Mouse (Mus musculus): ENCODE results near the gene Cacna1a. TPM values are rescaled to one million over a fixed set of nuclear protein-coding genes. Genes with fewer than 3 reads are reported as not detected.
"Not testable (repeated sequence)": the region's sequence is repeated elsewhere in the genome, so short reads cannot be mapped to it uniquely, and the experiment has no call there.

Gene Cacna1a
- total RNA-seq, 2 experiments from 2014 or later: 230 to 263 TPM

GRCm38 (mm10) chr8:84458853-84459252 is 70.6 kb downstream of the Cacna1a start:
- DNase-seq (ENCODE audit: low spot score in 2 of 2): peak in 1 of 2 experiments; percentile 76
- intact Hi-C loops (cut with DNase I): no loop called here

- peak; percentile 50 to 78 for DNase-seq (ENCODE audit: low spot score in 2 of 2)
- intact Hi-C loops (cut with DNase I): no loop called here
These were observed 71.0 kb downstream of the Cacna1a start for GRCm38 (mm10) chr8:84459276-84459675.

GRCm38 (mm10) chr8:84460698-84461097 is 72.5 kb downstream of the Cacna1a start:
- no peak for DNase-seq (ENCODE audit: low spot score in 2 of 2)
- intact Hi-C loops (cut with DNase I): no loop called here

- DNase-seq (ENCODE audit: low spot score in 2 of 2): peak in 1 of 2 experiments; percentile 62
- intact Hi-C loops (cut with DNase I): no loop called here
These were observed 78.7 kb downstream of the Cacna1a start for GRCm38 (mm10) chr8:84466932-84467331.

GRCm38 (mm10) chr8:84469076-84469475 is 80.8 kb downstream of the Cacna1a start:
- intact Hi-C loops (cut with DNase I): no loop called here
- peak in 1 of 2 experiments; percentile 64 for DNase-seq (ENCODE audit: low spot score in 2 of 2)

- intact Hi-C loops (cut with DNase I): no loop called here
- DNase-seq (ENCODE audit: low spot score in 2 of 2): no peak
These were observed 83.2 kb downstream of the Cacna1a start for GRCm38 (mm10) chr8:84471271-84471995.

- no peak for DNase-seq (ENCODE audit: low spot score in 2 of 2)
- intact Hi-C loops (cut with DNase I): no loop called here
These were observed 86.2 kb downstream of the Cacna1a start for GRCm38 (mm10) chr8:84474456-84474855.

- DNase-seq (ENCODE audit: low spot score in 2 of 2): peak in 1 of 2 experiments; percentile 72
- intact Hi-C loops (cut with DNase I): loop anchor here (5.0 kb wide), 1 partner anchor 45 kb away; no protein-coding TSS in a partner anchor
These were observed 89.1 kb downstream of the Cacna1a start for GRCm38 (mm10) chr8:84477341-84477740.

GRCm38 (mm10) chr8:84483004-84483403 is 94.8 kb downstream of the Cacna1a start:
- no peak for DNase-seq (ENCODE audit: low spot score in 2 of 2)
- intact Hi-C loops (cut with DNase I): no loop called here

- no peak for DNase-seq (ENCODE audit: low spot score in 2 of 2)
- intact Hi-C loops (cut with DNase I): no loop called here
These were observed 97.1 kb downstream of the Cacna1a start for GRCm38 (mm10) chr8:84485366-84485765.

GRCm38 (mm10) chr8:84485864-84486263 is 97.6 kb downstream of the Cacna1a start:
- intact Hi-C loops (cut with DNase I): no loop called here
- no peak for DNase-seq (ENCODE audit: low spot score in 2 of 2)

- intact Hi-C loops (cut with DNase I): no loop called here
- no peak for DNase-seq (ENCODE audit: low spot score in 2 of 2)
These were observed 101.0 kb downstream of the Cacna1a start for GRCm38 (mm10) chr8:84489223-84489622.

GRCm38 (mm10) chr8:84494541-84495084 is 106.4 kb downstream of the Cacna1a start:
- intact Hi-C loops (cut with DNase I): loop anchor here (2.0 kb wide), 1 partner anchor 26 kb away; no protein-coding TSS in a partner anchor
- peak; percentile 93 to 98 for DNase-seq (ENCODE audit: low spot score in 2 of 2)

GRCm38 (mm10) chr8:84501181-84501580 is 112.9 kb downstream of the Cacna1a start:
- intact Hi-C loops (cut with DNase I): no loop called here
- no peak for DNase-seq (ENCODE audit: low spot score in 2 of 2)

- peak in 1 of 2 experiments; percentile 69 for DNase-seq (ENCODE audit: low spot score in 2 of 2)
- intact Hi-C loops (cut with DNase I): no loop called here
These were observed 113.5 kb downstream of the Cacna1a start for GRCm38 (mm10) chr8:84501671-84502308.

GRCm38 (mm10) chr8:84502638-84503037 is 114.4 kb downstream of the Cacna1a start:
- DNase-seq (ENCODE audit: low spot score in 2 of 2): no peak

GRCm38 (mm10) chr8:84507220-84507619 is 119.0 kb downstream of the Cacna1a start:
- intact Hi-C loops (cut with DNase I): no loop called here
- DNase-seq (ENCODE audit: low spot score in 2 of 2): no peak

More at GRCm38 (mm10) chr8:84502638-84503037, 114.4 kb downstream of the Cacna1a start:
- intact Hi-C loops (cut with DNase I): no loop called here

- DNase-seq (ENCODE audit: low spot score in 2 of 2): peak in 1 of 2 experiments; percentile 44
- intact Hi-C loops (cut with DNase I): not testable (repeated sequence)
These were observed 121.5 kb downstream of the Cacna1a start for GRCm38 (mm10) chr8:84509764-84510163.

- intact Hi-C loops (cut with DNase I): loop anchor here (2.0 kb wide), 1 partner anchor 149 kb away; no protein-coding TSS in a partner anchor
- peak in 1 of 2 experiments; percentile 72 for DNase-seq (ENCODE audit: low spot score in 2 of 2)
These were observed 123.4 kb downstream of the Cacna1a start for GRCm38 (mm10) chr8:84511621-84512020.

- DNase-seq (ENCODE audit: low spot score in 2 of 2): peak in 1 of 2 experiments; percentile 54
- intact Hi-C loops (cut with DNase I): loop anchor here (2.0 kb wide), 2 partner anchors 97 to 151 kb away; no protein-coding TSS in a partner anchor
These were observed 125.5 kb downstream of the Cacna1a start for GRCm38 (mm10) chr8:84513765-84514164.

Measured in left cerebral cortex, postnatal 25 days (tissue).